Mouse (Mus musculus) splenic B cell, adult 2 months (primary cell): ENCODE measurements around the gene Ptpn3.

Experiments
- DNase-seq: peaks from one replicate; pipeline ENCODE4 v3.0.0-alpha.2; 2011; ENCODE audit warnings: low read depth, low spot score
- H3K27me3 ChIP-seq: 2 replicates; pipeline ENCODE4 v1.6.1; 2012; ENCODE audit warnings: mild to moderate bottlenecking, low read length, moderate library complexity, mixed read lengths; ENCODE audit not compliant: control insufficient read depth, poor library complexity, insufficient read depth, severe bottlenecking
- H3K36me3 ChIP-seq: 2 replicates; pipeline ENCODE4 v1.6.1; 2012; ENCODE audit warnings: mild to moderate bottlenecking, low read length, moderate library complexity, mixed read lengths; ENCODE audit not compliant: control insufficient read depth, poor library complexity, insufficient read depth, severe bottlenecking

Ptpn3 gene

DNA sequence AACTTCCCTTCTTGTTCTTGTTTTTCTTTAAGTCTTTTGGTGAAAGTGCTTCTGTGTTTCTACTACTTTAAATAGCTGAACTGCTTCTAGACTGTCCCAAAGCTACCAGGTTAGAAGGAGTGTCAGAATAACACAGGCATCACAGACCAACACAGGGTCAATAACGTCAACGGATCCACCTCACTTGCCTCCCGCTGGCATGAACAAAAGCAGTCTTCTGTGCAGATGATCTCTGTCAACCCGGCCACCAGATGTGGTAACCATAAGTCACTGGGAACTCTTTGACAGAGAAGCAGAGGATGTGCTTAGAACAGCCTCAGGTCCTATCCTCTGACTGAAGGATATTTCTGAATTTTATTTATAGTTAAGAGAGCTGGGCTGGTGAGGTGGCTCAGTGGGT, 65.9 kb downstream of the Ptpn3 start:
- H3K27me3 ChIP-seq: no peaks in the 10 kb centered on the region
- H3K36me3 ChIP-seq: no peaks in the 10 kb centered on the region
- no peak for DNase-seq

- Histone ChIP-seq H3K36me3 (no peaks in the 10 kb centered on the region), H3K27me3 (no peaks in the 10 kb centered on the region)
- DNase-seq: no peak
Observed at GRCm38 (mm10) chr4:57234348-57234747, 67.3 kb downstream of the Ptpn3 start.

DNA sequence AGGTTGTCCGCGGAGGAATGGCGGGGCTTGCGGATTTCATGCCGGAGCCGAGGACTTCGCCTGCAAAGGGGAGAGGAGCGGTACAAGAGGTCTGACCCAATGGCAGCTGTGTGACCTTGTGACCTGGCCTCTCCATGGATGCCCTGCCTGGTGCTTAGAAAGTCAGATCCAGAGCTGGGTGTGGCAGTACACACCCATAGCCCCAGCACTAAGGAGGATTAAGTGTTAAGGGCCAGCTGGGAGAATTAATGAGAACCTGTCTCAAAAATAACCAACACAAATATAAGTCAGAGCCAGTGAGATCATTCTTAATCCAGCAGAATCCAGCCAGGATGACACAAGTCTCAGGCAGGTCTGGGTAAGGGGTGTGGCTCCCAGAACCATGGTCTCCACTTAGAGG, 69.2 kb downstream of the Ptpn3 start:
- DNase-seq: no peak
- no peaks in the 10 kb centered on the region for H3K27me3 ChIP-seq
- no peaks in the 10 kb centered on the region for H3K36me3 ChIP-seq

DNA sequence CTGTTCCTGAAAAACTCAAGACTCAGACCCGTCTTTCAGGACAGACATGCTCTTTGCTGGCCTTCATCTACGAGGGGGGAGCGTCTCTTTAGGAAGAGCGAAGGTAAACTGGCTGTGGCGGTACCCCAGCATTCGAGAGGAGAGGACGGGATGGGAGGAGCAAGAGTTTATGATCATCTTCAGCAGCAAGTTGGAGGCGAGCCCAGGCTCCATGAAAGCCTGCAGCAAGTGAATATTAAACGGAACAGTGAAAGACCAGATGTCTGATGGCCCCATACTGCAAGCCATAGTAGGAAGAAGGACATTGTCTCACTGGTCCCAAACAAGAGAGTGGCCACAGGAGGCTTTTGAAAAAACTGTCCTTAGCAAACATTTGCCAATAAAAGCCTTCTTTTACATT, 70.3 kb downstream of the Ptpn3 start:
- no peaks in the 10 kb centered on the region for H3K27me3 ChIP-seq
- DNase-seq: no peak
- no peaks in the 10 kb centered on the region for H3K36me3 ChIP-seq

DNA sequence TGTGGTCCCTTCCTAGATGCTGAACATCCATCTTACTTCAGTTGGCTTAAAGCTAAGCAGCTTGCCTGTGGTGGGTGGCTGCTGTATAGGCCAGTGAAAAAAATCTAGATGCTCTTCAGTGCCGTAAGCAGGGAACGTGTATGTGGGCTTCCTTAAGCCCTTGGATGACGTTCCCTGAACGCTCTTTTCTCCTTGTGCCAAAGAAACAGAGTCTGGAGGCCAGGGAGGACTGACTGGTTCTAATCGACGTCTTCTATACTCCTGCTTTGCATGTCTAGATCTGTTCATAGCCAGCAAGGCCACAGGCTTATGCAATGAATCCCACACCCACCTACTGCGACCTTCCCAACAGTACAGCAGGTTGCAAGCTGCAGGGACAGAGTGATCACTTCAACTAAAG, 71.3 kb downstream of the Ptpn3 start:
- H3K27me3 ChIP-seq: no peaks in the 10 kb centered on the region
- no peaks in the 10 kb centered on the region for H3K36me3 ChIP-seq
- no peak for DNase-seq

DNA sequence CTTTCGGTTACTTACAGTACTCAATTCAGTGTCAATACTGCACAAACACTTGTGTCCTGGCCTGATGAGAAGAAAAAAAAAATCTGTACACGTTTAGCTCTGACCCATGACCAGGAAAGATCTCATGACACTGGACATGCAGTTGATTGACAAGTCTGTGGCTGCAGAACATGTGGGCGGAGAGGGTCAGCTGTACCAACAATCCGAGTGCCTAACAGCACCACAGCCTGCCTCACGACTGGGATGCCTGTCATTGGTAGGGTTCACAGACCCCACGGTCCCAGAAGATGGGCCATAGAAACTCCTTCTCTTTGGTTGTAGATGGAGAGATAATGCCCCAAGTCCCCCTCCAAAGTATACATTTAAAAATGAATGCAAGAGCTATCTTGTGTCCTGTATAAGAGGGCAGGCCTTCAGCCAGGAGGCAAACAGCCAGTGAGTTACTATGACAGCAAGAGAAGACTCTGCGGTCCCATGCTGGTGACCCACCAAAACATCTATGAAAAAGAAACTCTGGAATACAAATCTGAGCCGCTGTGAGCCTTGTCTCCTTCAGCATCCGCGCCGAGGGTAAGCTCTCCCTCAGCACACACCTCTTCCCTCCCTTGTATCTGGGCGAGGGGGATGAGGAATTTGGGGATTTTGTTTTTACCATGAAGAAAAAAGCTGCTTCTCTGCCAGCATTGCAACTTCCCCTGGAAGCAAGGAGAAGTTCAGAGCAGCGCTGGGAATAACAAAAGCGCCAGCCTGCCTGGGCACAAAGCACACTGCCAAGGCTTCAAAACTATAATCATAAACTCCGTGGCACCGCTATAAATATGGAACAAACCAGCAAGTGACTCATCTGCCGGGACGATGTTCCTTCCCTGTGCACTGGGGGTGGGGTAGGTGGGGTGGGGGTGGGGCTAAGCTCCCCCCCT, 72.8 kb downstream of the Ptpn3 start:
- DNase-seq: no peak
- Histone ChIP-seq H3K27me3 (no peaks in the 10 kb centered on the region), H3K36me3 (no peaks in the 10 kb centered on the region)

DNA sequence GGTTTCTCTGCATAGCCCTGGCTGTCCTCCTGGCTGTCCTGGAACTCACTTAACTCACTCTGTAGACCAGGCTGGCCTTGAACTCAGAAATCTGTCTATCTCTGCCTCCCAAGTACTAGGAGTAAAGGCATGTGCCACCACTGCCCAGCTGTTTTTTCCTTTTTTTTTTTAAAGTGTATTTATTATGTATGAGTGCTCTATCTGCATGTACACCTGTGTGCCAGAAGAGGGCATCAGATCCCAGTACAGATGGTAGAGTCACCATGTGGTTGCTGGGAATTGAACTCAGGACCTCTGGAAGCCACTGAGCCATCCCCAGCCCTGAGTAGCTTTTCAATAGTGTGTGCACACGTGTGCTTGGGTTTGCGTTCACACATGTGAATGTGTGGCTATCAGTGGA, 76.9 kb downstream of the Ptpn3 start:
- Histone ChIP-seq H3K27me3 (no peaks in the 10 kb centered on the region), H3K36me3 (no peaks in the 10 kb centered on the region)
- no peak for DNase-seq

GRCm38 (mm10) chr4:57217746-57218145, 83.9 kb downstream of the Ptpn3 start:
- no peaks in the 10 kb centered on the region for H3K27me3 ChIP-seq
- no peak for DNase-seq
- no peaks in the 10 kb centered on the region for H3K36me3 ChIP-seq

GRCm38 (mm10) chr4:57216535-57216934, 85.1 kb downstream of the Ptpn3 start:
- Histone ChIP-seq H3K36me3 (no peaks in the 10 kb centered on the region), H3K27me3 (no peaks in the 10 kb centered on the region)
- DNase-seq: no peak

DNA sequence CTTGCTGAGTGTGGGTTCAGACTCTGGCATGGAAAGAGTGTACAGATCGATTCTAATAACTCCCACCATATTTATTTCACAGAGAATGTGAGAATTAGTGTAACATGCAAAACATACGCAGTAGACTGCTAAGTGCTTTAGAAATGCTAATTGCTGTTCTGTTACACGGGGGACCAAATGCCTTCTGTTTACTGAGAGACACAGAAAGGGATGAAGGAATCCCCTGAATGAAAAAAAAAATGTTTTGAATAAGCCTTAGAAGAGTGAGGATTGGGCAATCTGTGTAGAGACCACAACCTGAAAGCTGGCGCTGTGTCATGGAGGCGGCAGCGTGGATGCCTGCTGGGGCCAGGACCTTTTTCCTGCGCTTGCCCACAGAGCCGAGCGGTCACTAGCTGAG, 86.8 kb downstream of the Ptpn3 start:
- no peak for DNase-seq
- no peaks in the 10 kb centered on the region for H3K27me3 ChIP-seq
- no peaks in the 10 kb centered on the region for H3K36me3 ChIP-seq

DNA sequence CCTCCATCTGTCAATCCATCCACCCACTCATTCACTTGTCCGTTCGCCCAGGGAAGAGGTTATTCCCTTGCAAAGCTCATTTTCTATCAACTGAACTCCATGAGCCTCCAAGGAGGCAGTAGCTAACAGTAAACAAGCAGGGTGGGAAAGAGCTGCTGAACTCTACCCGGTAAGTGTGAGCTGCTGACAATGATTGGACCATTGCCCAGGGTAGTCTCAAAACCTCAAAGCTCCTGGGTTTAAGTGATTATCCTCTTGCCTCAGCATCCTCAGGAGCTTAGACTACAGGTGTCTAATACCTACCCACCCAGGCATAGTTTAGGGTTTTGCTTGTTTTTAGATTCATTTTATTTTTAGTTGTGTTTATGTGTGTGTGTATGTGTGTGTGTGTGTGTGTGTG, 87.5 kb downstream of the Ptpn3 start:
- no peaks in the 10 kb centered on the region for H3K27me3 ChIP-seq
- no peak for DNase-seq
- H3K36me3 ChIP-seq: no peaks in the 10 kb centered on the region

- Histone ChIP-seq H3K36me3 (no peaks in the 10 kb centered on the region), H3K27me3 (no peaks in the 10 kb centered on the region)
- DNase-seq: no peak
Observed at GRCm38 (mm10) chr4:57211706-57212105, 89.9 kb downstream of the Ptpn3 start.

DNA sequence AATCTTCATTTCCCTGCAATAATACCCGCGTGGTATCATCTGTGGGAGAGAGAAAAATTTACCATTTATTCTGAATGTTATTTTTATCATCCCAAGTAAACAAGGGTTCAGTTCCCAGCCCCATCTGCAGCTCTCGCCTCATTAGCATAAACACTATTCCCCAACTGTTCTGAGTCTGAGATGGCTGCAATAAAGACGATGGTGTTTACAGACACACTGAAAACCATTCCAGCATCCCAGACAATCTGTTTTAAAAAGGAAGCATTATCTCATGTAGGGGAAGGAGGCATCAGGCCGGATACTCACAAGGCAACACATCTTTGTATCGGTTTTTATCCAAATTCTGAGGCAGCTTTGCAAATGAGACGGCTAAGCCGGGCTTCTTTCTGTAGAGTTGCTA, 95.7 kb downstream of the Ptpn3 start:
- Histone ChIP-seq H3K36me3 (no peaks in the 10 kb centered on the region), H3K27me3 (no peaks in the 10 kb centered on the region)
- no peak for DNase-seq

DNA sequence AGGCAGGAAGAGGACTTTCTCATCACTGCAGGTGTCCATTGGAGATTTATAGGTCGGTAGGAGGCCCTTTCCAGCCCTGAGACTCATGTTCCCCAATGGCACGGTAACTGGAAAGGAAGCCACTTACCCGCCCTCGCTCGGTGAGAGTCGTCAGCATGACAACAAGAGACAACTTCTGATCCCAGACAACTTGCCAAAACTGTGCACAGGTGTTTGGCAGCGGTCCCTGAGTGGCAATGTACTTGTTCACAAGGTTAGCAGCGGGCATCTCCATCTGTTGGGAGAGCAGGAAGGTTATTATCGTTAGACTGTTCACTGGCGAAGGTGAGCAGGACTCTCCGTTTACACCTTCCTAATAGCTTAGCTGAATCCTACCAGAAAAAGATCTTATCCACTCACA, 96.9 kb downstream of the Ptpn3 start:
- DNase-seq: no peak
- no peaks in the 10 kb centered on the region for H3K27me3 ChIP-seq
- no peaks in the 10 kb centered on the region for H3K36me3 ChIP-seq

- no peaks in the 10 kb centered on the region for H3K36me3 ChIP-seq
- DNase-seq: no peak
- H3K27me3 ChIP-seq: no peaks in the 10 kb centered on the region
Observed at GRCm38 (mm10) chr4:57202660-57203361, 98.8 kb downstream of the Ptpn3 start.
